Mouse (Mus musculus) G1E (cell line): ENCODE data around the gene Cisd3. TPM values are rescaled to one million over a fixed set of nuclear protein-coding genes. Genes with fewer than 3 reads are reported as not detected.

ENCODE experiments used
- ATAC-seq: 2 replicates; pipeline ENCODE4 v1.8.0; 2016; ENCODE audit warnings: mild to moderate bottlenecking; ENCODE audit not compliant: insufficient number of reproducible peaks, poor library complexity, low FRiP score, severe bottlenecking; ENCODE audit errors: extremely low read depth
- DNase-seq: peaks from one replicate; pipeline ENCODE4 v3.0.0; 2012; ENCODE audit warnings: low spot score
- H3K27me3 ChIP-seq: 2 replicates; pipeline ENCODE4 v1.6.1; 2012; ENCODE audit warnings: mild to moderate bottlenecking, low read length, inconsistent platforms; ENCODE audit not compliant: insufficient read depth
- H3K36me3 ChIP-seq: replicated peaks from 2 replicates; pipeline ENCODE3; 2012; ENCODE audit warnings: mild to moderate bottlenecking, inconsistent platforms
- H3K4me1 ChIP-seq: 2 replicates; pipeline ENCODE4 v1.6.1; 2012; ENCODE audit warnings: low read depth, low read length, inconsistent platforms, mixed read lengths; ENCODE audit not compliant: insufficient read depth
- H3K4me3 ChIP-seq: 2 replicates; pipeline ENCODE4 v1.5.1; 2012; ENCODE audit warnings: low read depth, mild to moderate bottlenecking, inconsistent platforms, low read length, moderate library complexity, mixed read lengths
- H3K9me3 ChIP-seq: replicated peaks from 2 replicates; pipeline ENCODE4 v1.6.1; 2012; ENCODE audit warnings: inconsistent platforms
- CTCF ChIP-seq: IDR thresholded peaks from 2 replicates; pipeline ENCODE4 v1.5.1; 2012; ENCODE audit warnings: low read depth, low read length, inconsistent platforms, mixed read lengths
- GATA1 ChIP-seq: IDR thresholded peaks from 2 replicates; pipeline ENCODE4 v1.6.1; 2012; ENCODE audit warnings: borderline replicate concordance, low read length, inconsistent platforms, mixed read lengths
- GATA2 ChIP-seq: IDR thresholded peaks from 2 replicates; pipeline ENCODE4 v1.6.1; 2012; ENCODE audit warnings: low read depth, low read length, inconsistent platforms, borderline replicate concordance
- POLR2AphosphoS5 ChIP-seq: IDR thresholded peaks from 2 replicates; pipeline ENCODE4 v1.6.1; 2012; ENCODE audit warnings: low read depth, low read length, inconsistent platforms; ENCODE audit not compliant: insufficient replicate concordance
- TAL1 ChIP-seq: conservative IDR thresholded peaks from 2 replicates; pipeline ENCODE4 v1.6.1; 2012; ENCODE audit warnings: low read depth, low read length, inconsistent platforms, mixed read lengths
- polyA plus RNA-seq: library from polyadenylated mRNA; stranded (reverse); fragments of >175 nt; gene quantifications from 2 replicates; pipeline ENCODE4 v1.2.3, GENCODE M21; 2012
- total RNA-seq, 2 experiments: library from RNA; stranded (forward) in 1 of 2; stranded (reverse) in 1 of 2; fragments of 200-1000 nt in 1 of 2; fragments of >200 nt in 1 of 2; fragmentation: Nextera tagmentation in 1 of 2; gene quantifications; 2 replicates each; pipeline ENCODE4 v1.2.3; 2014 to 2017

The Cisd3 gene
- total and polyA plus RNA-seq, 3 experiments: 2.6 to 14.7 (median 8.8) TPM

- H3K36me3 ChIP-seq: peaks cover 14% of the 10 kb centered on the region
- no peak overlapping the region for H3K4me3 ChIP-seq
- peaks cover 34% of the 10 kb centered on the region for H3K27me3 ChIP-seq
- no peaks in the 10 kb centered on the region for H3K9me3 ChIP-seq
- ATAC-seq (no peak), DNase-seq (no peak)
- TF ChIP-seq POLR2AphosphoS5 (no peak), TAL1 (no peak), GATA1 (no peak), GATA2 (no peak), CTCF (no peak)
- H3K4me1 ChIP-seq: peaks cover 26% of the 10 kb centered on the region
These were observed 1.4 kb downstream of the Cisd3 start for GRCm38 (mm10) chr11:97687061-97687460.

GRCm38 (mm10) chr11:97689861-97690260 lies 4.2 kb downstream of the Cisd3 start:
- H3K4me1 ChIP-seq: peaks cover 21% of the 10 kb centered on the region
- peak; percentile 57 for DNase-seq
- TF ChIP-seq TAL1 (no peak), CTCF (peak; percentile 94)

GRCm38 (mm10) chr11:97694435-97694834 lies 8.8 kb downstream of the Cisd3 start:
- H3K4me1 ChIP-seq: peaks cover 24% of the 10 kb centered on the region
- no peak for DNase-seq
- H3K4me3 ChIP-seq: no peak overlapping the region
- no peak for TF ChIP-seq POLR2AphosphoS5
- TF ChIP-seq GATA1: no peak
- TF ChIP-seq GATA2: no peak
- no peak for TF ChIP-seq CTCF
- no peak for TF ChIP-seq TAL1
- peaks cover 76% of the 10 kb centered on the region for H3K27me3 ChIP-seq
- H3K9me3 ChIP-seq: no peaks in the 10 kb centered on the region
- ATAC-seq: no peak
- peaks cover 14% of the 10 kb centered on the region for H3K36me3 ChIP-seq

More at GRCm38 (mm10) chr11:97689861-97690260, 4.2 kb downstream of the Cisd3 start:
- Histone ChIP-seq H3K36me3 (peaks cover 17% of the 10 kb centered on the region), H3K27me3 (peaks cover 49% of the 10 kb centered on the region), H3K9me3 (no peaks in the 10 kb centered on the region), H3K4me3 (no peak overlapping the region)
- ATAC-seq: no peak

GRCm38 (mm10) chr11:97694921-97695711 lies 9.5 kb downstream of the Cisd3 start:
- DNase-seq (no peak), ATAC-seq (no peak)
- Histone ChIP-seq H3K4me1 (peaks cover 30% of the 10 kb centered on the region), H3K4me3 (no peak overlapping the region), H3K36me3 (peaks cover 12% of the 10 kb centered on the region), H3K27me3 (peaks cover 82% of the 10 kb centered on the region), H3K9me3 (peaks cover 6% of the 10 kb centered on the region)
- TF ChIP-seq POLR2AphosphoS5: no peak
- TF ChIP-seq GATA1: no peak
- TF ChIP-seq GATA2: no peak
- TF ChIP-seq CTCF: no peak
- TF ChIP-seq TAL1: no peak

GRCm38 (mm10) chr11:97695712-97696401 lies 10.2 kb downstream of the Cisd3 start:
- H3K27me3 ChIP-seq: peaks cover 86% of the 10 kb centered on the region
- ATAC-seq (no peak), DNase-seq (no peak)
- peaks cover 12% of the 10 kb centered on the region for H3K9me3 ChIP-seq
- peaks cover 34% of the 10 kb centered on the region for H3K4me1 ChIP-seq
- H3K4me3 ChIP-seq: no peak overlapping the region
- H3K36me3 ChIP-seq: peaks cover 12% of the 10 kb centered on the region
- TF ChIP-seq GATA2 (no peak), POLR2AphosphoS5 (no peak), CTCF (no peak), TAL1 (no peak), GATA1 (no peak)

GRCm38 (mm10) chr11:97696669-97697068 lies 11.0 kb downstream of the Cisd3 start:
- Histone ChIP-seq H3K9me3 (peaks cover 15% of the 10 kb centered on the region), H3K36me3 (peaks cover 6% of the 10 kb centered on the region), H3K4me1 (peaks cover 39% of the 10 kb centered on the region), H3K4me3 (no peak overlapping the region), H3K27me3 (peaks cover 89% of the 10 kb centered on the region)
- ATAC-seq (no peak), DNase-seq (no peak)
- TF ChIP-seq POLR2AphosphoS5 (no peak), TAL1 (no peak), CTCF (no peak)
